Mouse (Mus musculus): ENCODE results near the gene Zfp618.

- TF ChIP-seq CTCF (IDR thresholded peaks at IDR 0.05; ENCODE audit: low read depth, low read length) (no peak), GATA1 (IDR thresholded peaks at IDR 0.05; ENCODE audit: borderline replicate concordance, low read length) (no peak), TAL1 (conservative IDR thresholded peaks at IDR 0.05; ENCODE audit: low read depth, low read length) (no peak)
These were observed 185.8 kb downstream of the Zfp618 start for GRCm38 (mm10) chr4:63151127-63151526.

Data from G1E (cell line).